Mouse (Mus musculus): ENCODE data around the gene Mxi1. TPM values are rescaled to one million over a fixed set of nuclear protein-coding genes. Genes with fewer than 3 reads are reported as not detected.

Mxi1 gene
- total RNA-seq (2014; rRNA removed) = 37.0 and 48.4 TPM in 2 replicates
- polyA plus RNA-seq (2015; fragmentation: Nextera tagmentation; extraction: Ambion mirVana) = 42.2 and 48.9 TPM in 2 replicates

DNA sequence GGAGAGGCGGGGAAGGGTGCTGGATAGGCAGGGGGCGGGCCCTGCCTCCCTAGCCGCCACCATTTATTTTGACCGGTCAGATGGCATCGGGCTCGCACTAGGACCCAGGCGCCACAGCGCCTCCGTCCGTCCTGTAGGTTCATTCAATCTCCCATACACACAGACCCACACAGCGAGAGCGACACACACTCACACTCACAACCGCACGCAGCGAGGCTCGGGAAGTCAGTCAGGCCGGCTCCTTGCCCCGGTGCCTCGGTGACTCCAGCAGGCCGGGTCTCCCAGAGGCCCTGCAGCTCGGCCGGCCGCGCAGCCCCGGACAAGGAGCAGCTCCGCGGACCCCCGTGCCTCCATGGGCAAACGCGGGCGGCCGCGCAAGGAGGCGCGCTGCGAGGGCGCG lies at the start of gene Mxi1:
Gene Mxi1, plus strand, starts transcription at position 171 of the 400 bp plus-strand sequence.
- no peaks in the 10 kb centered on the region for H3K9me3 ChIP-seq (ENCODE audit: low read length)
- no peaks in the 10 kb centered on the region for H3K36me3 ChIP-seq (ENCODE audit: insufficient read depth)
- peak within 1 kb of the TSS; percentile 94 for H3K4me2 ChIP-seq (ENCODE audit: low read depth)
- DNase-seq (peak; percentile 71), ATAC-seq (peak; percentile 16; the same call in 1 of the 2 replicates)
- no peaks in the 10 kb centered on the region for H3K27me3 ChIP-seq (ENCODE audit: insufficient read depth, low read length)
- peak within 1 kb of the TSS; percentile 98 for H3K27ac ChIP-seq (ENCODE audit: low read depth, low read length)
- peak within 1 kb of the TSS; percentile 92 for H3K9ac ChIP-seq
- peaks cover 5% of the 10 kb centered on the region for H3K4me1 ChIP-seq (ENCODE audit: insufficient read depth)
- peak within 1 kb of the TSS; percentile 93 for H3K4me3 ChIP-seq (ENCODE audit: low read depth, low read length)
- WGBS = under 1% methylated on average over 34 of the region's 38 CpGs
- TF ChIP-seq CTCF (IDR thresholded peaks at IDR 0.05; ENCODE audit: low read depth) = peak; percentile 64

GRCm38 (mm10) chr19:53260828-53261227 lies 49.5 kb upstream of the Mxi1 start:
- no peak for TF ChIP-seq CTCF (IDR thresholded peaks at IDR 0.05; ENCODE audit: low read depth)
- H3K4me1 ChIP-seq (ENCODE audit: insufficient read depth) = no peaks in the 10 kb centered on the region
- ATAC-seq = no peak
- 95% methylated on average over 4 of the region's 4 CpGs for WGBS
- no peak for DNase-seq
- H3K9me3 ChIP-seq (ENCODE audit: low read length) = no peaks in the 10 kb centered on the region
- no peaks in the 10 kb centered on the region for H3K36me3 ChIP-seq (ENCODE audit: insufficient read depth)
- H3K4me2 ChIP-seq (ENCODE audit: low read depth) = no peak overlapping the region
- no peak overlapping the region for H3K4me3 ChIP-seq (ENCODE audit: low read depth, low read length)
- no peak overlapping the region for H3K9ac ChIP-seq
- no peak overlapping the region for H3K27ac ChIP-seq (ENCODE audit: low read depth, low read length)
- H3K27me3 ChIP-seq (ENCODE audit: insufficient read depth, low read length) = no peaks in the 10 kb centered on the region

DNA sequence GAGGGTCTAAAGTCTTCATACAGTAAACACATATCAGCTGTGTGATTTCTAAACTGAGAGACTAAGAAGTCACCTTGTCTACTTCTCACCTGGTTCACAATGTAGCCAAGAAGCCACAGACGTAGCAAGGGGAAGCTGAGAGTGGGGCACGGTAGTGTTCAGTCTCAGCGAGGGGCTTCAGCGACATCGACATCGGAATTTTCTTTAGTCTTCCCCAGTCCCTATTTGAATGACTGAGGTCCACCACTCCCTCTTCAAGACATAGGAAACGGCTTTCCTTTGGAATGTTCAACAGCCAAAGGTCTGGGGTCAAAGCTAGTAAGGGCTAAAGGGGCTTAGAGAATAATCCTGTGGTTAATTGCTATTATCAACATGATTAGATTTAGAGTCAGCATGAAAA lies 48.3 kb upstream of the Mxi1 start:
- H3K27me3 ChIP-seq (ENCODE audit: insufficient read depth, low read length) = no peaks in the 10 kb centered on the region
- no peak for ATAC-seq
- no peak overlapping the region for H3K4me2 ChIP-seq (ENCODE audit: low read depth)
- H3K27ac ChIP-seq (ENCODE audit: low read depth, low read length) = no peak overlapping the region
- DNase-seq = no peak
- H3K36me3 ChIP-seq (ENCODE audit: insufficient read depth) = no peaks in the 10 kb centered on the region
- no peaks in the 10 kb centered on the region for H3K4me1 ChIP-seq (ENCODE audit: insufficient read depth)
- TF ChIP-seq CTCF (IDR thresholded peaks at IDR 0.05; ENCODE audit: low read depth) = no peak
- H3K9ac ChIP-seq = no peak overlapping the region
- 81% methylated on average over 7 of the region's 7 CpGs for WGBS
- no peak overlapping the region for H3K4me3 ChIP-seq (ENCODE audit: low read depth, low read length)
- no peaks in the 10 kb centered on the region for H3K9me3 ChIP-seq (ENCODE audit: low read length)

DNA sequence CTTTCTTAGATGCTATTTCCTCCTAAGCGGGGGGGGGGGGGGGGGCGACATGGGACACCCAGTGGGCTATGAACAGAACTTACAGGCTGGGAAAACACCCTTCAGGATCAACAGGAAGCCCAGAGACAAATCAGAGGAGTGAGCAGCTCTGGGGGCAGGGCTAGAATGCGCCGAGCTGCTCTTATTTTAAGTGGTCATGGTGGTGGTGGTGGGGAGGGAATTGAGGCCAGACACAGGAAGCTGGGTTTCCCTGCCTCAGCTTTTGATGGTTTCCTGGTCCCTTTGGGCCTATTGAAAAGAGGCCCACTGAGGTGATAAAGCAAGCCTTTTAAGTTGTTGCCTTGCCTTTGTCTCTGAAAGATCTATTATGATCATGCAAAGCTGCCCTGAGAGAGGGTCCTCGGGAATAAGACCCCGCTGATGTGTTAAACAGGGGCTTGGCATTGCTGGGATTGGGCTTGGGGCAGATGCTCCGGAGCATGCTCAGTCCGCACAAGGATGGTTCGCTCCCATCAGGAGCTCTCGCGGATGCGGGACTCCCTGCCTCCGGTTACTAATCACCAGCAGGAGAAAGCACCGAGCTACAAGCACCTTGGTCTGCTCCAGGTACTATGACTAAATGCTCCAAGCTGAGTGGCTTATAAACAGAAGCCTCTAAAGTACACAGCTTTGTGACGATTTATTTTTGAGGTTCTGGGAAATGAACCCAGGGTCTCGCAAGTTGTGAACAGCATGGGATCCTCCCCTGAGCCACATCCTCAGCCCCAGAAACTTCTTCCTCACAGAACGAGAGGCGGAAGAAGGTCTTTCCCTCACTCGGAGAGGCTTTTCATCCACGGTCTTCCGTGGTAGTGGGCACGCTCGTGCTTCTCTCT lies 46.2 kb upstream of the Mxi1 start:
- Histone ChIP-seq H3K36me3 (ENCODE audit: insufficient read depth) (no peaks in the 10 kb centered on the region), H3K9me3 (ENCODE audit: low read length) (no peaks in the 10 kb centered on the region), H3K4me2 (ENCODE audit: low read depth) (no peak overlapping the region), H3K27ac (ENCODE audit: low read depth, low read length) (no peak overlapping the region), H3K4me1 (ENCODE audit: insufficient read depth) (no peaks in the 10 kb centered on the region), H3K4me3 (ENCODE audit: low read depth, low read length) (no peak overlapping the region), H3K27me3 (ENCODE audit: insufficient read depth, low read length) (no peaks in the 10 kb centered on the region), H3K9ac (no peak overlapping the region)
- 38% methylated on average over 21 of the region's 23 CpGs for WGBS
- DNase-seq = no peak
- no peak for ATAC-seq
- no peak for TF ChIP-seq CTCF (IDR thresholded peaks at IDR 0.05; ENCODE audit: low read depth)

GRCm38 (mm10) chr19:53264821-53265727 lies 45.2 kb upstream of the Mxi1 start:
- Histone ChIP-seq H3K4me1 (ENCODE audit: insufficient read depth) (no peaks in the 10 kb centered on the region), H3K9ac (no peak overlapping the region), H3K4me2 (ENCODE audit: low read depth) (no peak overlapping the region), H3K4me3 (ENCODE audit: low read depth, low read length) (no peak overlapping the region), H3K27ac (ENCODE audit: low read depth, low read length) (no peak overlapping the region), H3K36me3 (ENCODE audit: insufficient read depth) (no peaks in the 10 kb centered on the region), H3K27me3 (ENCODE audit: insufficient read depth, low read length) (no peaks in the 10 kb centered on the region), H3K9me3 (ENCODE audit: low read length) (no peaks in the 10 kb centered on the region)
- no peak for ATAC-seq
- DNase-seq = peak; percentile 20
- WGBS = 48% methylated on average over 12 of the region's 12 CpGs
- TF ChIP-seq CTCF (IDR thresholded peaks at IDR 0.05; ENCODE audit: low read depth) = no peak

- Histone ChIP-seq H3K36me3 (ENCODE audit: insufficient read depth) (no peaks in the 10 kb centered on the region), H3K4me2 (ENCODE audit: low read depth) (no peak overlapping the region), H3K4me1 (ENCODE audit: insufficient read depth) (no peaks in the 10 kb centered on the region), H3K27me3 (ENCODE audit: insufficient read depth, low read length) (no peaks in the 10 kb centered on the region), H3K9me3 (ENCODE audit: low read length) (no peaks in the 10 kb centered on the region), H3K27ac (ENCODE audit: low read depth, low read length) (no peak overlapping the region), H3K4me3 (ENCODE audit: low read depth, low read length) (no peak overlapping the region), H3K9ac (no peak overlapping the region)
- DNase-seq (no peak), ATAC-seq (no peak)
- TF ChIP-seq CTCF (IDR thresholded peaks at IDR 0.05; ENCODE audit: low read depth) = no peak
- 90% methylated on average over 9 of the region's 9 CpGs for WGBS
Observed at GRCm38 (mm10) chr19:53267305-53267704, 43.0 kb upstream of the Mxi1 start.

Data from forebrain, postnatal 0 days (tissue).